Mouse (Mus musculus): Measurements from ENCODE around the gene Hmgcs2. TPM values are rescaled to one million over a fixed set of nuclear protein-coding genes. Genes with fewer than 3 reads are reported as not detected.

The Hmgcs2 gene
- polyA plus RNA-seq, 1 experiment, result 4.4 TPM

- WGBS, result 70% methylated on average over 9 of the region's 9 CpGs
- Histone ChIP-seq H3K27ac (ENCODE audit: control insufficient read depth, insufficient read depth, low read depth, low read length, poor library complexity) (no peak overlapping the region), H3K4me3 (replicated peaks; ENCODE audit: control insufficient read depth, low read depth, low read length) (no peak overlapping the region), H3K4me1 (ENCODE audit: control insufficient read depth, insufficient read depth, low read length) (no peaks in the 10 kb centered on the region)
- no peak for TF ChIP-seq POLR2A (IDR thresholded peaks at IDR 0.05; ENCODE audit: borderline replicate concordance, control insufficient read depth, low read depth, low read length)
- no peak for TF ChIP-seq CTCF (IDR thresholded peaks at IDR 0.05; ENCODE audit: control insufficient read depth, insufficient read depth, low read length)
Observed at GRCm38 (mm10) chr3:98313294-98314155, 33.3 kb downstream of the Hmgcs2 start.

GRCm38 (mm10) chr3:98315181-98315580, 34.9 kb downstream of the Hmgcs2 start:
- no peak for TF ChIP-seq POLR2A (IDR thresholded peaks at IDR 0.05; ENCODE audit: borderline replicate concordance, control insufficient read depth, low read depth, low read length)
- TF ChIP-seq CTCF (IDR thresholded peaks at IDR 0.05; ENCODE audit: control insufficient read depth, insufficient read depth, low read length), result no peak
- Histone ChIP-seq H3K27ac (ENCODE audit: control insufficient read depth, insufficient read depth, low read depth, low read length, poor library complexity) (no peak overlapping the region), H3K4me1 (ENCODE audit: control insufficient read depth, insufficient read depth, low read length) (no peaks in the 10 kb centered on the region), H3K4me3 (replicated peaks; ENCODE audit: control insufficient read depth, low read depth, low read length) (no peak overlapping the region)
- whole genome bisulfite sequencing, result 74% methylated on average over 2 of the region's 2 CpGs

DNA sequence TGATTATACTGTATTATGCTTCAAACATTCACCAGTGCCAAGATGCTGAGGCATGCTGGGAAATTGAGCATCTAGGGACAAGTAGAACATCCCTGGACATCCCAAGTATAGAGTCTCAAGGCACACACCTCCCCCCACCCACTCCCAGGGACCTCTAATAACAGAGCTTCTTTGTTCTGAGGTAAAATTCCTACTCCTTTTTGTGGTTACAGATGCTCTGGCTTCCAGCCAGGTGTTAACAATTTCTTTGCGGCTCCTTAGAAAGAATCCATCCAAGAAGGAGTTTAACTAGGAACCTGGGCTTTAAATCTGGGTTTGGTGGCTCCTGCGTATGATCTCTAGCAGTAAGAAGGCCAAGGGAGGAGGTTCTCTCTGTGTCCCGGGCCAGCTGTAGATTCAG, 36.9 kb downstream of the Hmgcs2 start:
- no peak overlapping the region for H3K4me3 ChIP-seq (replicated peaks; ENCODE audit: control insufficient read depth, low read depth, low read length)
- no peak overlapping the region for H3K27ac ChIP-seq (ENCODE audit: control insufficient read depth, insufficient read depth, low read depth, low read length, poor library complexity)
- TF ChIP-seq POLR2A (IDR thresholded peaks at IDR 0.05; ENCODE audit: borderline replicate concordance, control insufficient read depth, low read depth, low read length) (no peak), CTCF (IDR thresholded peaks at IDR 0.05; ENCODE audit: control insufficient read depth, insufficient read depth, low read length) (no peak)
- no peaks in the 10 kb centered on the region for H3K4me1 ChIP-seq (ENCODE audit: control insufficient read depth, insufficient read depth, low read length)
- 83% methylated on average over 3 of the region's 3 CpGs for WGBS

- no peaks in the 10 kb centered on the region for H3K4me1 ChIP-seq (ENCODE audit: control insufficient read depth, insufficient read depth, low read length)
- no peak overlapping the region for H3K4me3 ChIP-seq (replicated peaks; ENCODE audit: control insufficient read depth, low read depth, low read length)
- no peak overlapping the region for H3K27ac ChIP-seq (ENCODE audit: control insufficient read depth, insufficient read depth, low read depth, low read length, poor library complexity)
- WGBS, result 65% methylated on average over 2 of the region's 2 CpGs
- no peak for TF ChIP-seq CTCF (IDR thresholded peaks at IDR 0.05; ENCODE audit: control insufficient read depth, insufficient read depth, low read length)
- TF ChIP-seq POLR2A (IDR thresholded peaks at IDR 0.05; ENCODE audit: borderline replicate concordance, control insufficient read depth, low read depth, low read length), result no peak
Observed at GRCm38 (mm10) chr3:98319190-98319589, 39.0 kb downstream of the Hmgcs2 start.

DNA sequence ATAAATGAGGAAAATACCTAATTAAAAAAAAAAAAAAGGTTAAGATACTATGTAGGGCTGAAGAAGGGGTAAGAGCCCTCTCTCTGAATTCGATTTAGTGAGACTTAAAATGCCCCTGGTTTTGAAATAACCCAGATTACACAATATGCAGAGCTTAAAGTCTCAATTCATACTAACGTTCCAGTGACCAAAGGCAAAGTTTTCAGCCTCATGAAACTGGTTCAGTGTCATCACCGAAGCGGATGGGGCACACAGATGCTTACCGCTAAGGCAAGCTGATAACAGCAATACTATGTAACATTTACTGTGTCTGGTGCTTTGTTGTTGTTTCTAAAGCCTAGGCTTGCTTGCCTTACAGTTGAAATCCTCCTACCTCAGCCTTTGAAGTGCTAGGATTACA, 42.0 kb downstream of the Hmgcs2 start:
- Histone ChIP-seq H3K27ac (ENCODE audit: control insufficient read depth, insufficient read depth, low read depth, low read length, poor library complexity) (no peak overlapping the region), H3K4me3 (replicated peaks; ENCODE audit: control insufficient read depth, low read depth, low read length) (no peak overlapping the region), H3K4me1 (ENCODE audit: control insufficient read depth, insufficient read depth, low read length) (no peaks in the 10 kb centered on the region)
- TF ChIP-seq CTCF (IDR thresholded peaks at IDR 0.05; ENCODE audit: control insufficient read depth, insufficient read depth, low read length) (no peak), POLR2A (IDR thresholded peaks at IDR 0.05; ENCODE audit: borderline replicate concordance, control insufficient read depth, low read depth, low read length) (no peak)
- WGBS, result 54% methylated on average over 5 of the region's 5 CpGs

- 83% methylated on average over 9 of the region's 9 CpGs for WGBS
- H3K4me3 ChIP-seq (replicated peaks; ENCODE audit: control insufficient read depth, low read depth, low read length), result no peak overlapping the region
- no peaks in the 10 kb centered on the region for H3K4me1 ChIP-seq (ENCODE audit: control insufficient read depth, insufficient read depth, low read length)
- H3K27ac ChIP-seq (ENCODE audit: control insufficient read depth, insufficient read depth, low read depth, low read length, poor library complexity), result no peak overlapping the region
- no peak for TF ChIP-seq POLR2A (IDR thresholded peaks at IDR 0.05; ENCODE audit: borderline replicate concordance, control insufficient read depth, low read depth, low read length)
Observed at GRCm38 (mm10) chr3:98324235-98324634, 44.0 kb downstream of the Hmgcs2 start.

DNA sequence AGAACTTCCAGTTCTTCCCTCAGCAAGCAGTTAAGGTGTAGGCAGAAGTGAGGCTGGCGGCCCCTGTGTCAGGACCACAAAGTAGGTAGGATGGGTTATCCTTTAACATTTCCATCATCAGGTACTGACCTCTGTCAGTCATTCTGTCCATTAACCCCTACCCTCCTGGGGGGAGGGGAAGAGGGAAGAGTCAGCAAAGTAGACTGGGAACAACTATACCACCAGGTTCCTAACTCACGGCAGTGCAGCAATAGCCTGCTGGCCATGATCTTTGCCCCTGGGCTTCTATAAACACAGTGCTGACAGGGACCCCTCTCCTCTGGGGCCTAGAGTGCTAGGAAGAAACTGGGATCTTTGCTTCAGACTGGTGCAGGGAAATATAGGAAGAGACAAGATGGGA, 53.8 kb downstream of the Hmgcs2 start:
- H3K4me1 ChIP-seq (ENCODE audit: control insufficient read depth, insufficient read depth, low read length), result peaks cover 6% of the 10 kb centered on the region; the same call in 1 of the 2 replicates
- TF ChIP-seq POLR2A (IDR thresholded peaks at IDR 0.05; ENCODE audit: borderline replicate concordance, control insufficient read depth, low read depth, low read length) (no peak), CTCF (IDR thresholded peaks at IDR 0.05; ENCODE audit: control insufficient read depth, insufficient read depth, low read length) (no peak)
- 81% methylated on average over 2 of the region's 2 CpGs for WGBS
- no peak overlapping the region for H3K4me3 ChIP-seq (replicated peaks; ENCODE audit: control insufficient read depth, low read depth, low read length)
- no peak overlapping the region for H3K27ac ChIP-seq (ENCODE audit: control insufficient read depth, insufficient read depth, low read depth, low read length, poor library complexity)

DNA sequence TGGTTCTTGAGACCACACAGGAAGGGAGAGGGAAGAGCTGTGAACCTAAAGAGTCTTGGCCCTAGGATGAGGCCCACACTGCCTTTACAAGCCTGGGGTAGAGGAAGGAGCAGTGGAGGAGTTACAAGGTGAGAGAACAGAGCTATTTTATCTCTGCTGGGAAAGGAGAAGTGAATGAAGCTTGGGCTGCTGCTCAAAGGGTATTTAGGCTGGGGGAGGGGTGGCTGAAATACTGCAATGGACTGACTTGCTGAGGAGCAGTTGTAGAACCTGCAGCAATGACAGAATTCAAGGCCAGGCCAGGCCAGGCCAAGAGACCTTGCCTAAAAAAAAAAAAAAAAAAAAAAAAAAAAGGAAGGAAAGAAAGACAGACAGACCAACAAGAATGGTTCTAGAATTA, 55.1 kb downstream of the Hmgcs2 start:
- no peak overlapping the region for H3K27ac ChIP-seq (ENCODE audit: control insufficient read depth, insufficient read depth, low read depth, low read length, poor library complexity)
- TF ChIP-seq CTCF (IDR thresholded peaks at IDR 0.05; ENCODE audit: control insufficient read depth, insufficient read depth, low read length), result no peak
- no peak for TF ChIP-seq POLR2A (IDR thresholded peaks at IDR 0.05; ENCODE audit: borderline replicate concordance, control insufficient read depth, low read depth, low read length)
- peaks cover 6% of the 10 kb centered on the region; the same call in 1 of the 2 replicates for H3K4me1 ChIP-seq (ENCODE audit: control insufficient read depth, insufficient read depth, low read length)
- H3K4me3 ChIP-seq (replicated peaks; ENCODE audit: control insufficient read depth, low read depth, low read length), result no peak overlapping the region

Data from bone marrow, adult 2 months (tissue).